Mouse (Mus musculus) lung, postnatal 36 days (tissue): ENCODE data around the gene St7.
A peak's percentile ranks its signal among the peaks of the same experiment; 100 is the strongest.

Experiments
- DNase-seq: peaks from one replicate; pipeline ENCODE4 v3.0.0; 2022; ENCODE audit warnings: mixed read lengths

Gene St7

GRCm38 (mm10) chr6:17720022-17720421 lies 27.3 kb downstream of the St7 start:
- DNase-seq = no peak

GRCm38 (mm10) chr6:17721706-17722105 lies 29.0 kb downstream of the St7 start:
- DNase-seq = no peak

GRCm38 (mm10) chr6:17725841-17726460 lies 33.2 kb downstream of the St7 start:
- peak; percentile 85 for DNase-seq

GRCm38 (mm10) chr6:17727241-17727640 lies 34.5 kb downstream of the St7 start:
- no peak for DNase-seq

GRCm38 (mm10) chr6:17727891-17728790 lies 35.4 kb downstream of the St7 start:
- peak; percentile 18 for DNase-seq

- DNase-seq = no peak
Measured at GRCm38 (mm10) chr6:17730122-17730521, 37.4 kb downstream of the St7 start.

GRCm38 (mm10) chr6:17731694-17732093 lies 39.0 kb downstream of the St7 start:
- DNase-seq = no peak

GRCm38 (mm10) chr6:17733951-17734411 lies 41.2 kb downstream of the St7 start:
- peak; percentile 47 for DNase-seq

- no peak for DNase-seq
Measured at GRCm38 (mm10) chr6:17737262-17737948, 44.7 kb downstream of the St7 start.

GRCm38 (mm10) chr6:17740128-17740527 lies 47.4 kb downstream of the St7 start:
- DNase-seq = no peak

- no peak for DNase-seq
Measured at GRCm38 (mm10) chr6:17741639-17742038, 48.9 kb downstream of the St7 start.

GRCm38 (mm10) chr6:17742209-17742608 lies 49.5 kb downstream of the St7 start:
- DNase-seq = no peak

- DNase-seq = no peak
Measured at GRCm38 (mm10) chr6:17743325-17743724, 50.6 kb downstream of the St7 start.

GRCm38 (mm10) chr6:17747724-17748123 lies 55.0 kb downstream of the St7 start:
- peak; percentile 67 for DNase-seq

GRCm38 (mm10) chr6:17748866-17749582 lies 56.3 kb downstream of the St7 start:
- peak; percentile 81 for DNase-seq

GRCm38 (mm10) chr6:17749596-17749995 lies 56.9 kb downstream of the St7 start:
- no peak for DNase-seq

- no peak for DNase-seq
Measured at GRCm38 (mm10) chr6:17750041-17750660, 57.4 kb downstream of the St7 start.

GRCm38 (mm10) chr6:17750957-17751356 lies 58.2 kb downstream of the St7 start:
- no peak for DNase-seq

- DNase-seq = no peak
Measured at GRCm38 (mm10) chr6:17755902-17756301, 63.2 kb downstream of the St7 start.

GRCm38 (mm10) chr6:17758568-17758967 lies 65.8 kb downstream of the St7 start:
- DNase-seq = no peak

- DNase-seq = no peak
Measured at GRCm38 (mm10) chr6:17763963-17764659, 71.4 kb downstream of the St7 start.

- no peak for DNase-seq
Measured at GRCm38 (mm10) chr6:17764660-17764998, 71.9 kb downstream of the St7 start.
